Comparison of ENCODE assay signal across 9 mouse cellular contexts in genomic region chr9:27300698-27301097, GRCm38 (mm10). TPM values are rescaled to one million over a fixed set of nuclear protein-coding genes. Genes with fewer than 3 reads are reported as not detected.
DNase-seq lines count a peak whose midpoint lies in the region; ATAC-seq and TF ChIP-seq lines count a peak whose summit lies in the region.
"Had no signal": no experiment of that assay in that cellular context is flagged by ENCODE, and none has a peak within 500 bp of the region (broad histone marks: within the 10 kb centered on the region; RNA-seq: fewer than 3 reads in every experiment).

No protein-coding gene starts in this region.

- H3K27ac ChIP-seq in forebrain, embryonic 12.5 days: no peak overlapping the region
- H3K27ac ChIP-seq in limb, embryonic 14.5 days (replicated peaks; ENCODE audit: low read depth, low read length): no peak overlapping the region

- H3K4me3 ChIP-seq in forebrain, embryonic 12.5 days (replicated peaks): peak overlapping the region; percentile 72
- H3K4me3 ChIP-seq in limb, embryonic 14.5 days (replicated peaks; ENCODE audit: low read length): peak overlapping the region; percentile 62
- H3K4me3 ChIP-seq: myocyte had no signal

- no peak for TF ChIP-seq POLR2A in limb, embryonic 14.5 days (IDR thresholded peaks at IDR 0.05; ENCODE audit: borderline replicate concordance, extremely low read depth, insufficient read depth, insufficient read length)

- DNase-seq in embryo, embryonic 10.5 days (ENCODE audit: low spot score): peak; percentile 36
- DNase-seq in embryo, embryonic 9.5 days (ENCODE audit: extremely low spot score): no peak
- DNase-seq in CD4-positive helper T cell, adult 2 months (ENCODE audit: low read depth, low spot score): peak; percentile 34
- DNase-seq in limb, embryonic 14.5 days (ENCODE audit: low spot score): no peak
- DNase-seq in left cerebral cortex, postnatal 4 days: no peak
- no peak for DNase-seq in frontal cortex, adult 2 months (ENCODE audit: extremely low spot score in 1 of 2, low spot score in 1 of 2)
- DNase-seq in right cerebral cortex, postnatal 25 days: no peak

- peaks cover 28% of the 10 kb centered on the region for H3K27me3 ChIP-seq in forebrain, embryonic 12.5 days
- peaks cover 19% of the 10 kb centered on the region for H3K27me3 ChIP-seq in limb, embryonic 14.5 days (ENCODE audit: control insufficient read depth, insufficient read depth, low read length)

- intact Hi-C loops in left cerebral cortex, postnatal 4 days (cut with DNase I): no loop called here

- H3K4me1 ChIP-seq in forebrain, embryonic 12.5 days: peaks cover 65% of the 10 kb centered on the region
- H3K4me1 ChIP-seq in limb, embryonic 14.5 days (ENCODE audit: control insufficient read depth, insufficient read depth, low read length): peaks cover 11% of the 10 kb centered on the region

- H3K4me2 ChIP-seq in forebrain, embryonic 12.5 days: peak overlapping the region; percentile 84
- H3K4me2 ChIP-seq in limb, embryonic 14.5 days (replicated peaks; ENCODE audit: low read depth, low read length, severe bottlenecking): peak overlapping the region; percentile 89

- H3K36me3 ChIP-seq in forebrain, embryonic 12.5 days (replicated peaks): no peaks in the 10 kb centered on the region
- H3K36me3 ChIP-seq in limb, embryonic 14.5 days (ENCODE audit: control insufficient read depth, insufficient read depth, low read length): no peaks in the 10 kb centered on the region

- WGBS in forebrain, embryonic 12.5 days: 13% methylated on average over 4 of the region's 4 CpGs
- WGBS in limb, embryonic 14.5 days: 9% methylated on average over 4 of the region's 4 CpGs

- H3K9ac ChIP-seq in forebrain, embryonic 12.5 days: peak overlapping the region; percentile 63
- no peak overlapping the region for H3K9ac ChIP-seq in limb, embryonic 14.5 days (ENCODE audit: low read depth, low read length, severe bottlenecking)

- no peak for ATAC-seq in forebrain, embryonic 12.5 days (ENCODE audit: low FRiP score)
- no peak for ATAC-seq in limb, embryonic 14.5 days (ENCODE audit: low FRiP score, low read depth)

- H3K9me3 ChIP-seq in forebrain, embryonic 12.5 days: no peaks in the 10 kb centered on the region
- H3K9me3 ChIP-seq in limb, embryonic 14.5 days (ENCODE audit: control insufficient read depth, low read length): no peaks in the 10 kb centered on the region

RNA-seq across cellular contexts. Expression of gene Igsf9b, which starts 1.7 kb away (rescaled TPM):
- 9.9 and 10.2 TPM in 2 replicates for polyA plus RNA-seq in forebrain, embryonic 12.5 days (2016; fragmentation: Nextera tagmentation; extraction: Ambion mirVana)
- 1.9 and 2.2 TPM in 2 replicates for polyA plus RNA-seq in limb, embryonic 14.5 days (2012; rRNA removed)
- 2.9 and 4.3 TPM in 2 replicates for polyA plus RNA-seq in limb, embryonic 14.5 days (2014; fragmentation: Nextera tagmentation; extraction: Ambion mirVana)
- 10 to 100 TPM; 38.0 to 41.0 TPM for total RNA-seq in left cerebral cortex, postnatal 4 days (2021)
- polyA plus RNA-seq in frontal cortex, adult 2 months (2012; rRNA removed): 17.2 and 17.5 TPM in 2 replicates

Comparison
In these comparisons a context has a peak if more than half of its experiments do, and no peak if none do; other contexts are left out.
1. DNase-seq: peak in embryo, embryonic 10.5 days (single experiment) and CD4-positive helper T cell, adult 2 months (single experiment); none in embryo, embryonic 9.5 days (single experiment), limb, embryonic 14.5 days (single experiment), left cerebral cortex, postnatal 4 days (single experiment), frontal cortex, adult 2 months (0 of 2) and right cerebral cortex, postnatal 25 days (single experiment).